Mouse (Mus musculus): Measurements from ENCODE around the gene Cdh5. TPM values are rescaled to one million over a fixed set of nuclear protein-coding genes. Genes with fewer than 3 reads are reported as not detected.

The Cdh5 gene
- polyA plus RNA-seq, 1 experiment from 2014 or later = 19.8 TPM

DNA sequence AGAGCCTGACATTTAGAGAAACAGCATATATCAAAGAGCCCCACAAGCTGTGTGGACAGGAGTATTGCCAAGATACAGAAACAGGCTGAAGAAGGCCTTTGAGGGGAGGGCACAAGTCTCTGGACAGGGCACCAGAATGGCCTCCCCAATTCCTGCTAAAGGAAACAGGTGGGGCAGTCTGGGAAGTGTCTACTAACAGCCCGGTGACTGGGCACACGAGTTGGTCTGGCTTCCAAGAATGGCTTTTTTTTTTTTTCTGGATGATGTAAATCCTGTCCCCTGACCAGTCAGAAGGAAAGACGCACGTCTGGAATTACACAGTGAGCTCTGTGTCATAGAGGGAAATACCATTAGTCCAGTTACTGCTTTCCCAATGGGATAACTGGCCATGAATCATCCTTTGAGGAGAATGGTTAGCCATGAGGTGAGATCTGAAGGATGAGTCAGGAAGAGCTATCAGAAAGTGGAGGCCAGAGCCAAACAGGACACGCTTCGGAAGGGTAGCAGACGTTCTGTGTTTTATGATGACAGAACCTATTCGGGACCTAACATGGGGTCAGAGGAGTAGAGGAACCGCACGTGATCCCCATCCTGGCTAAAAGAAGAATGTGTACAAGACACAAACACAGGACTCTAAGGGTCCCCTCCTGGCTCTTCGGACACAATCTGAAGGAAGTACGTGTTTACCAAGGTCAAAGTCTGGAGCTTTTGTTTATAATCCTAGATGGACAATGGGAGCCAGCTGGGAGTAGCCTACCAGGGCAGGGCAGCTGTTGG lies 20.4 kb downstream of the Cdh5 start:
- Histone ChIP-seq H3K4me1 (ENCODE audit: control insufficient read depth, insufficient read depth, low read length) (no peaks in the 10 kb centered on the region), H3K9me3 (ENCODE audit: control insufficient read depth, low read length) (no peaks in the 10 kb centered on the region), H3K27me3 (ENCODE audit: control insufficient read depth, insufficient read depth, low read length) (no peaks in the 10 kb centered on the region), H3K36me3 (ENCODE audit: control insufficient read depth, insufficient read depth, low read length) (no peaks in the 10 kb centered on the region), H3K4me2 (ENCODE audit: low read depth) (no peak overlapping the region), H3K9ac (ENCODE audit: low read length) (no peak overlapping the region), H3K4me3 (ENCODE audit: low read depth, low read length) (no peak overlapping the region), H3K27ac (ENCODE audit: low read depth, low read length) (no peak overlapping the region)
- 86% methylated on average over 12 of the region's 12 CpGs for WGBS
- ATAC-seq (ENCODE audit: insufficient read depth, low FRiP score, low TSS enrichment) = no peak
- no peak for DNase-seq (ENCODE audit: low spot score)

DNA sequence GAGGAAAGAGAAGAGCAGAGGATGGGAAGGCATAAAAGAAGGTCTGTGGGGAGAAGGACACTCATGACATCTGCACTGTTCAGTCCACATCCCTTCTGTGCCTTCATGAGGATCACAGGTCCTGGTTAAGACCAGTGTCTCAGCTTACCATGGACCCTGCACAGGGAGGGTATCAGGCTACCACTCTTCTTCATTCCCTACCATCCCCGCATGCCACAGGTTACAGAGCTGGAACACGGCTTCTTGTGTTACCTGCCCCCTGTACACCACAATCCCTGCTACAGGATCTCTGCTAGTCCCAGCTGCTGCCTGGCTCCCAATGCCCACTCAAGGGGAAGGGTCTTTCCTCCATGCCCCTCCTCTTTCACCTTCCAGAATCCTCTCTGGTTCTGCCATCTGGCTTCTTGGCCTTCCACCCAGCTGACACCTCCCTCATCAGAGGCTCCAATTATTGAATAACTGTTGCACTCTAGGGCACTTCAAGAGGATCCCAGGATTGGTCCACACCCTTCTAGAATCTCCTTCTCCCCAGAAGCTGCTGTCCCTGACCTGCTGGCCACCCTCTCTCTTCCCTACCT lies 21.7 kb downstream of the Cdh5 start:
- no peak for DNase-seq (ENCODE audit: low spot score)
- Histone ChIP-seq H3K4me2 (ENCODE audit: low read depth) (no peak overlapping the region), H3K27ac (ENCODE audit: low read depth, low read length) (no peak overlapping the region), H3K36me3 (ENCODE audit: control insufficient read depth, insufficient read depth, low read length) (no peaks in the 10 kb centered on the region), H3K4me3 (ENCODE audit: low read depth, low read length) (no peak overlapping the region), H3K9me3 (ENCODE audit: control insufficient read depth, low read length) (no peaks in the 10 kb centered on the region), H3K27me3 (ENCODE audit: control insufficient read depth, insufficient read depth, low read length) (no peaks in the 10 kb centered on the region), H3K4me1 (ENCODE audit: control insufficient read depth, insufficient read depth, low read length) (no peaks in the 10 kb centered on the region), H3K9ac (ENCODE audit: low read length) (no peak overlapping the region)
- ATAC-seq (ENCODE audit: insufficient read depth, low FRiP score, low TSS enrichment) = no peak
- 85% methylated on average over 2 of the region's 2 CpGs for WGBS

DNA sequence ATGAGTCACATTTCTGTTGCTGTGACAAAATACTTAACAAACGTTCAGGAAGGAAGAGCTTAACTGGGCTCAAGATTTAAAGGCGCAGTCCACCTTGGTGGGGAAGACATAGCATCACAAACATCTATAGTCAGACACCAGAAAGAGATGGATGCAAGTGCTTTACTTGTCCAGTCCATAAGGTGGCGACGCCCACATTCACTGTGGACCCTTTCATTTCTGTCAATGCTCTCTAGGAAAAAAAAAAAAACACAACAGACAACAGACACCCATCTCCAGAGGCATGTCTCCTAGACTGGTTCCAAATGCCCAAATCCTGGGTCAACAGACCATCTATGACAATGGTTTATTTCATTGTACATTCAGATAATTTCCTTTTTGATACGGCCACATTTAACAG lies 23.1 kb downstream of the Cdh5 start:
- WGBS = 79% methylated on average over 5 of the region's 5 CpGs
- H3K4me1 ChIP-seq (ENCODE audit: control insufficient read depth, insufficient read depth, low read length) = no peaks in the 10 kb centered on the region
- H3K9ac ChIP-seq (ENCODE audit: low read length) = no peak overlapping the region
- no peak for ATAC-seq (ENCODE audit: insufficient read depth, low FRiP score, low TSS enrichment)
- H3K27ac ChIP-seq (ENCODE audit: low read depth, low read length) = no peak overlapping the region
- H3K36me3 ChIP-seq (ENCODE audit: control insufficient read depth, insufficient read depth, low read length) = no peaks in the 10 kb centered on the region
- no peak for DNase-seq (ENCODE audit: low spot score)
- no peak overlapping the region for H3K4me3 ChIP-seq (ENCODE audit: low read depth, low read length)
- H3K9me3 ChIP-seq (ENCODE audit: control insufficient read depth, low read length) = no peaks in the 10 kb centered on the region
- no peak overlapping the region for H3K4me2 ChIP-seq (ENCODE audit: low read depth)
- H3K27me3 ChIP-seq (ENCODE audit: control insufficient read depth, insufficient read depth, low read length) = no peaks in the 10 kb centered on the region

DNA sequence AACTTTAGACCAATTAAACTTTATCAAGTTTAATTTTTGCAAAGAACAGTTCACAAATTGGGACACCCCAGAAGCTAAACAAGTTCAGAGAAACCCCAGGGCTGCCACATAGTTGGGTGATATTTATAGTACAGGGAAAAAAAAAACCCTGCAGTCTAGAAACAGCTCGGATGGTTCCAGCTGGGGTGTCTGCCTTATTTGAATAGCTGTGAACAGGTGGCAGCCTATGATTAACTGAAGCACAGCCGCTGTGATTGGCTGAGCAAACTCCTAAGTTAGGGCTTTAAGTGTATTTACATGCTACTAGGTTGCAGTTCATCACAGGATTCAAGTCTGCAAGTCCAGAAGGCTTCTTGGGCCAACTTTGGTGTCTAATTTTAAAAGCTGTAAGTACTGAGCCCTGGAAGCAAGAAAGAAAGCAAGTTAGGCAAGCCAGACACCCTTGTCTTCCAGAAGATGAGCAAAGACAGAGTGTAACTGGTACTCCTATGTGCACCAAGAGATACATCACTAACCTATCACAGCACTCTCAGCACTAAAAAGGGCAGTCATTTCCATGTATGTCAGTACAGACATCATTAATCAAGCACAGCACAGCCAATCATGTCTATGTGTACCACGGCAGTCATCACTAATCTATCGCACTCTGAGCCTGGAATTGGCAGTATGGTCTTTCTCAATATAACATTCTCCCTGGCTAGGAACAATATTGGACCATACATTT lies 25.9 kb downstream of the Cdh5 start:
- 77% methylated on average over 4 of the region's 4 CpGs for WGBS
- no peaks in the 10 kb centered on the region for H3K4me1 ChIP-seq (ENCODE audit: control insufficient read depth, insufficient read depth, low read length)
- no peak overlapping the region for H3K27ac ChIP-seq (ENCODE audit: low read depth, low read length)
- H3K4me2 ChIP-seq (ENCODE audit: low read depth) = no peak overlapping the region
- no peak overlapping the region for H3K4me3 ChIP-seq (ENCODE audit: low read depth, low read length)
- H3K36me3 ChIP-seq (ENCODE audit: control insufficient read depth, insufficient read depth, low read length) = no peaks in the 10 kb centered on the region
- no peak for DNase-seq (ENCODE audit: low spot score)
- no peaks in the 10 kb centered on the region for H3K9me3 ChIP-seq (ENCODE audit: control insufficient read depth, low read length)
- H3K9ac ChIP-seq (ENCODE audit: low read length) = no peak overlapping the region
- ATAC-seq (ENCODE audit: insufficient read depth, low FRiP score, low TSS enrichment) = no peak
- H3K27me3 ChIP-seq (ENCODE audit: control insufficient read depth, insufficient read depth, low read length) = no peaks in the 10 kb centered on the region

- Histone ChIP-seq H3K36me3 (ENCODE audit: control insufficient read depth, insufficient read depth, low read length) (no peaks in the 10 kb centered on the region), H3K9ac (ENCODE audit: low read length) (no peak overlapping the region), H3K27me3 (ENCODE audit: control insufficient read depth, insufficient read depth, low read length) (no peaks in the 10 kb centered on the region), H3K9me3 (ENCODE audit: control insufficient read depth, low read length) (no peaks in the 10 kb centered on the region), H3K4me1 (ENCODE audit: control insufficient read depth, insufficient read depth, low read length) (no peaks in the 10 kb centered on the region), H3K27ac (ENCODE audit: low read depth, low read length) (no peak overlapping the region), H3K4me3 (ENCODE audit: low read depth, low read length) (no peak overlapping the region), H3K4me2 (ENCODE audit: low read depth) (no peak overlapping the region)
- DNase-seq (ENCODE audit: low spot score) (no peak), ATAC-seq (ENCODE audit: insufficient read depth, low FRiP score, low TSS enrichment) (no peak)
- WGBS = 93% methylated on average over 9 of the region's 9 CpGs
These were observed 29.5 kb downstream of the Cdh5 start for GRCm38 (mm10) chr8:104130916-104131315.

GRCm38 (mm10) chr8:104131414-104131975 lies 30.1 kb downstream of the Cdh5 start:
- DNase-seq (ENCODE audit: low spot score) = no peak
- H3K4me3 ChIP-seq (ENCODE audit: low read depth, low read length) = no peak overlapping the region
- H3K27me3 ChIP-seq (ENCODE audit: control insufficient read depth, insufficient read depth, low read length) = no peaks in the 10 kb centered on the region
- H3K27ac ChIP-seq (ENCODE audit: low read depth, low read length) = no peak overlapping the region
- no peak overlapping the region for H3K4me2 ChIP-seq (ENCODE audit: low read depth)
- H3K4me1 ChIP-seq (ENCODE audit: control insufficient read depth, insufficient read depth, low read length) = no peaks in the 10 kb centered on the region
- 92% methylated on average over 7 of the region's 7 CpGs for WGBS
- H3K9me3 ChIP-seq (ENCODE audit: control insufficient read depth, low read length) = no peaks in the 10 kb centered on the region
- ATAC-seq (ENCODE audit: insufficient read depth, low FRiP score, low TSS enrichment) = no peak
- no peaks in the 10 kb centered on the region for H3K36me3 ChIP-seq (ENCODE audit: control insufficient read depth, insufficient read depth, low read length)
- H3K9ac ChIP-seq (ENCODE audit: low read length) = no peak overlapping the region

GRCm38 (mm10) chr8:104134521-104134920 lies 33.1 kb downstream of the Cdh5 start:
- 88% methylated on average over 8 of the region's 8 CpGs for WGBS
- no peaks in the 10 kb centered on the region for H3K27me3 ChIP-seq (ENCODE audit: control insufficient read depth, insufficient read depth, low read length)
- H3K9me3 ChIP-seq (ENCODE audit: control insufficient read depth, low read length) = no peaks in the 10 kb centered on the region
- ATAC-seq (ENCODE audit: insufficient read depth, low FRiP score, low TSS enrichment) = no peak
- no peaks in the 10 kb centered on the region for H3K4me1 ChIP-seq (ENCODE audit: control insufficient read depth, insufficient read depth, low read length)
- no peak overlapping the region for H3K4me2 ChIP-seq (ENCODE audit: low read depth)
- DNase-seq (ENCODE audit: low spot score) = no peak
- H3K4me3 ChIP-seq (ENCODE audit: low read depth, low read length) = no peak overlapping the region
- H3K27ac ChIP-seq (ENCODE audit: low read depth, low read length) = no peak overlapping the region
- H3K9ac ChIP-seq (ENCODE audit: low read length) = no peak overlapping the region
- no peaks in the 10 kb centered on the region for H3K36me3 ChIP-seq (ENCODE audit: control insufficient read depth, insufficient read depth, low read length)

DNA sequence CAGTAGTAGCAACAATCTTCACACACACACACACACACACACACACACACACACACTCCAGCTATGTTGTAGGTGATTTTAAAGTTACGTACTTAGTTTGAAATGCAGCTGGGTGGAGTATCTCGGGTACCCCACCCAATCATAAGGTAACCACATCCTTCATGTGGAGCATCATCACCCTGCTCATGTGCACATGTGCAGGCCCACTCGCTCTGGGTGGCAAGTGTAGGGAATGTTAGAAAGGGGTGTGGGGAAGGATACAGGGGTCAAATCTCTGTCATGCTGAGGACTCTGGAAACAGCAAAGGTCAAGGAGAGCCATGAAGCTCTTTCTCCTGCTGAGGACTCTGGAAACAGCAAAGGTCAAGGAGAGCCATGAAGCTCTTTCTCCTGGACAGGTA lies 34.9 kb downstream of the Cdh5 start:
- DNase-seq (ENCODE audit: low spot score) (no peak), ATAC-seq (ENCODE audit: insufficient read depth, low FRiP score, low TSS enrichment) (no peak)
- Histone ChIP-seq H3K9ac (ENCODE audit: low read length) (no peak overlapping the region), H3K4me3 (ENCODE audit: low read depth, low read length) (no peak overlapping the region), H3K4me2 (ENCODE audit: low read depth) (no peak overlapping the region), H3K27ac (ENCODE audit: low read depth, low read length) (no peak overlapping the region), H3K9me3 (ENCODE audit: control insufficient read depth, low read length) (no peaks in the 10 kb centered on the region), H3K4me1 (ENCODE audit: control insufficient read depth, insufficient read depth, low read length) (no peaks in the 10 kb centered on the region), H3K27me3 (ENCODE audit: control insufficient read depth, insufficient read depth, low read length) (no peaks in the 10 kb centered on the region), H3K36me3 (ENCODE audit: control insufficient read depth, insufficient read depth, low read length) (no peaks in the 10 kb centered on the region)
- 92% methylated on average over 3 of the region's 3 CpGs for WGBS

Data from neural tube, embryonic 11.5 days (tissue).